Mouse (Mus musculus) layer of hippocampus, adult 18-20 months (tissue): ENCODE data around the gene Nubp2. TPM values are rescaled to one million over a fixed set of nuclear protein-coding genes. Genes with fewer than 3 reads are reported as not detected.

Experiments
- DNase-seq, 2 experiments: peaks; one replicate each; pipeline ENCODE4 v3.0.0; 2022; ENCODE audit warnings: low spot score in 2 of 2
- total RNA-seq, 2 experiments: library from RNA; stranded (reverse); gene quantifications; 2 replicates each; pipeline ENCODE4 v1.2.3; 2021

The Nubp2 gene
- total RNA-seq, 2 experiments from 2014 or later, result 32.3 to 33.5 TPM

DNA sequence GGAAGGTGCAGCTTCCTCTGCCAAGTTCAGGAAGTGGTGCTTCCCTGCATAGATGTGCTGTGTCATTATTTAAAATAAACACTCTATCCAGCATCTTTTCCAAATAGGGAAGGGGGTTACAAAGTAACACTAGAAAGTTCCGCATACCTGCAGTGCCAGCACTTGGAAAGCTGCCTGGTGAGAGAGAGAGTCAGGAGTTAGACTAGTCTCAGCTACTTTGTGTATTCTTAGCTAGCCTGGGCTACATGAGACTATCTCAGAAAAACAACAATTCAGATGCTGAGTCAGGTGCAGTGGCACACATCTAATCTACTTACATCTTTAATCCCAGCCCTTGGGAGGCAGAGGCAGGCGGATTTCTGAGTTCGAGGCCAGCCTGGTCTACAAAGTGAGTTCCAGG lies 24.4 kb downstream of the Nubp2 start:
- no peak for DNase-seq

DNA sequence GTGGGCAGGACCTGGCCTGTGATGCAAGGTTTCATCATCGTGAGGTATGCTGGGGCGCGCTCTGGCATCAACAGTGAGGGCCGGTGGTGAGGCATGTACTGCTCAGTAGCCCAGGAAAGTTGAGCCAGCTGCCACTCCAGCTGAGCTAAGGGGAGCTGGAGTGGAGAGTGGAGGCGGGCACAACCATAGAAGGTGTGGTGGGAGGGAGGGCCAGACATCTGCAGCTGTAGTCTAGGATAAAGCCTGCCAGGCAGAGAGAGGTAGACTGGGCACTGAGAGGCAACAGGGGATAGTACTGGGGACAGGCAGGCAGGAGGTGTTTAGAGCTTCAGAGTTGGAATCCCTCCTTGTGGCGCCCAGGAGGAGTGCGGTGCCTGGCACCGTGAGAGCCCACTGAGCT lies 26.1 kb downstream of the Nubp2 start:
- DNase-seq, result no peak

DNA sequence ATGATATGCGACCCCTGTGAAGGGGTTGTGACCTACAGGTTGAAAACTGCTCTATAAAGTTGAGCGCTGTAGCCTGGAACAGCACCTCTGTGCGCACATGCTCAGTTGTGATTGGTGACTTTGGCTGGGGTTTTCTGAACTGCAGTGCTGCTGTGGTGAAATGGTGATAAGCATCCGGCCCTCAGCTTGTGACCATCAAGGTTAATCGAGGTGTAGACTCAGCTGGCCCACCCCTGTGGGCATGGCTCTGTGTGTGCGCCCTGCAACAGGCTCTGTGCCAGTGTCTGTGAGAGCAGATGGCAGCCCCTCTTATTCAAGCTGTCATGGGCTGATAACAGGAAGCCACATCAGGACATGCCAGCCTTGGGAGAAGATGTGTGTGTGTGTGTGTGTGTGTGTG lies 27.2 kb downstream of the Nubp2 start:
- DNase-seq, result peak in 1 of 2 experiments; percentile 67

DNA sequence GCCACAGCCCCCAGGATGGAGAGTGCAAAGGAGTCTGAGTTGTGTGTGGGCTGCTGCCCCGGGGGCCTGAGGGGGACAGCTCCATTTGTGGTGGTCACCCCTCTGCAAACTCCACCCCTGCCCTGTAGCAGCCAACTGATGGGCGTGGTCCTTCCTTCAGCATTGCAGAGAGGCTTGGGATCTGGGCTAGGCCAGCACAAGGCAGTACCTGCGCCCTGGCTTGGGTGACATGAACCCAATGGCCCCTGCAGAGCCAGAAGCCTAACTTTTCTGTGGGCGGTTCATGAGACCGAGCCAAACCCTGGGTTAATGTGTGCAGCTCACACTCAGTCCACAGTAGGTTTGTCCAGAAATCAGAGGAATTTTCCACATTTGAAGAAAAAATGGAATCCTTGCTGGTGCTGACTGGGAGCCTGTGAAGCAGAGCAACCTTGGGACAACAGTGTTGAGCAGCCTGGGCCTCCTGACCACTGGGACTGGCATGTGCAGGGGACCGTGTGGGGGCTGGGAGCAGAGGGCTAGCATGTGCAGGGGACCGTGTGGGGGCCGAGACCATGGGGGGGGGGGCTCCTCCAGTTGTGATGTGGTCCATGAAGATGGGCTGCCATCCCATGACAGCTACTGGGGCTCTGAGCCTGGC lies 28.2 kb downstream of the Nubp2 start:
- DNase-seq, result no peak

DNA sequence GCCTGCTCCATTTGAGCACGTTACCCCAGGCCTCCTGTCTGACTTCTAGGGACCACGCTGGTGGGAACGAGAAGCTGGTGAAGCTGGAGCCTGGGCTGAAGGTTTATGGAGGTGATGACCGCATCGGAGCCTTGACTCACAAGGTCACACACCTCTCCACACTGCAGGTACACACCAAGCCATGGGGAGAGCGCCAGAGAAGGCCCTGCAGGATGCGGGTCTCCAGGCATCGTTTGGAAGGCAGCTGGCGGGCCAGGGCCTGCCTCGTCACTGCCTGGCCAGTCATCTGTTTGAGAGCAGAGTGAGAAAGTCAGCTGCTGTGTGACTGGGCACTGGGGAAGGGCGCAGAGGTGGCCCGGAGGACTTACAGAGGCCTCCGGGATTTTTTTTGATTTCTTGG lies 29.6 kb downstream of the Nubp2 start:
- DNase-seq, result no peak

DNA sequence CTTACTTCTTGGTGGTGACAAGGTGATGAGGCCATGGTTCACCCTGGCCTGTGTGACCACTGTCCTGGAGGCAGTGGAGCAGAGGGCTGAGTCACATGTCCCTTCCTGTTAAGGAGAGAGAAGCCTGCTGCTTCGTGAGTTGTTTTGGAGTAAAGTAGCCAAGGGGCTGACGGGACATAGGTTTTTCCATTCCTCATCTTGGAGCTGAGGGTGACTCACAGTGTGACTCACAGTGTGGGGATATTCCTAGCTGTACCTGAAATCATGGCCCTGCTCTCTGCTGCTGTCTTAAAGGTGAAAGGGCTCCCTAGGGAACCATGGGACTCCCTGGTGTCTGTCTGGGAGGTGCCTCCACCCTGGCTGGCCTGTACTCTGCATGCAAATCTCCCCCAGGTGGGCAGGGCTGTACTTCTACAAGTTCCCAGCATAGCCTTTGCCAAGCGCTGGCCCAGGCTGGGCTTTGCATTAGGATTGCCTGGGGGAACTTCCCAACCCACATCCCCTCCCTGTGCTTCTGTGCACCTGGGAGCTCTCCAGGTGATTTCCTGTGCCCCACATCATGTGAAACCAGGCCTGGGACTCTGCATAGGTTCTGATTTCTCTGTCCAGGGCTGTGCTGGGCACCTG lies 30.2 kb downstream of the Nubp2 start:
- no peak for DNase-seq

DNA sequence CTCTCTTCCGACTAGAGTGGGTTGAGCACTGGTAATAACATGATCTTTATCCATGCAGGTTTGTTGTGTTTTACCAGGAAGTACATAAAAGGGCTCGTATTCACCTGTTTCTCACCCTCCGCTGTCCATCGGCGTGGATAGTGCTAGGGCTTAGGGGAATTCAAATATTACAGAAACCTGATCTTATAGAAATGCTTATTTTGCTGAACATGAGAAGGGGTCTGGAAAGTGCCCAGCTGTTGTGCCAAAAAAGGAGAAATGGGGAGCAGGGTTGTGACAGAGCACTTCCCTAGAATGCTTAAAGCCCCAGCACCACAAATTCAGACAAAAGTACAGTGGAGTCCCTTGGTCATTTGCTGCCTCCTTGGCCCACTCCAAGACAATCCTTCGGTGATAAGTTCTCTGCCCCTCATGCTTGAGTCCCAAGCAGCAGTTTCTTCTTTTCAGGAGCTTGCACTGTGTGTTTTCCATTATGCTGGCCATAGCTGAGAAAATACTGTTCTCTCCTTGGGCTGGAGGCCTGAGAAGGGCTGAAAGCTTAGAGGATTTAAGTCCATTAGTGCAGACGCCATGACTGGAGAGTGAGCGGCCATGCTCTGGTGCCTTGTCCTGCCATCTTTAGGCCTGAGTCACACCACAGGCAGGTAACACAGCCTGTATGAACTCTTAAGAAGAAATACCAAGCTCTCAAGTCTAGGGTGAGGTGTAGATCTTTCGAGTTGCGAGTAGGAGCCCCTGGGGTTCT lies 34.6 kb downstream of the Nubp2 start:
- DNase-seq, result no peak

DNA sequence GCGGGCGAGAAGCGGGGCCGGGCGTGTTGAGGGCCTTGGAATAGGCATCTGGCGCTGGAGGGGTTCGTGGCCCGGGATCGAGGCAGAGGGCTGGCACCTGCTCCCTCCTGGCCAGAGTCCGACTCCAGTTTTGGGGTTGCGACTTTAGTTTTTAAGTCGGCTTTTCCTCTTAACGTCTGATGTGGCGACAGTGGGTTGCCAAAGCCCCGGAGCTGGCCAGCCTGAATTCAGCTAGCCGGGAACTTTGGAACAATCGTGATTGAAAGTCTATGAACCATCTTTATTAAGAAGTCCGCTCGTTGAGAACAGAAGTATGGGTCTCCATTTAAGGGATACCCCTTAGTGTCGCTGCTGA lies 35.4 kb downstream of the Nubp2 start:
- no peak for DNase-seq

DNA sequence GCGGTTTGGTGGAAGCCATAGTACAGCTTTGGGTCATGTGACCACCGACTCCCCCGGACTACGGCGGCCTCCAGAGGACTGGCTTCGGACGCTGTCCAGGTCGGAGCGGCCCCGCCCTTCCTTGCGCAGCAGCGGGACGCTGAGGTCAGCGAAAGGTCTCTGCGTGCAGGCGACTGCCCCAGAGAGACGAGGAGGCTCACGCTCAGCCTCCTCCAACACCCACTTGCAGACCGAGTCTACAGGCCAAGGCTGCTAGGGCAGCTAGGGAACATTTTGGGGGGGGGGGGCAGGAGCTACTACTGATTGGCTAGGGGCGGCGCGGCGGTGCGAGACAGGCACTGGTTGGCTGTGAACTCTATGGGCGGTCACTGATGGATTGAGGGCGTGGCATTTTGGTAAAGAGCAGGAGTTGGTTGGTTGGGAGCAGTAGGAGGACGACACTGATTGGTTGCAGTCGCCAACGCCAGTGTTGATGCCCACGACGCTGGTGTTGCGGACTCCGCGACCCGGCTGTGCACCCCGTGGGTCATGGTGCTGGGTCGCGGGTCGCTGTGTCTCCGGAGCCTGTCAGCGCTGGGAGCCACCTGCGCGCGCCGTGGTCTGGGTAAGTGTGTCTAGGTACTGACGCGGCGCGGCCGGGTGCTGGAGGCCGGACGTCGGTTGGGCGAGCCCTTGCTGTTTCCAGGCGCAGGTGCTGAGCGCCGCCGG lies 35.9 kb downstream of the Nubp2 start, which contains the start of gene Fahd1:
Gene Fahd1, minus strand, starts transcription at position 300 of the 708 bp plus-strand sequence.
- DNase-seq, result peak; percentile 95 to 98

DNA sequence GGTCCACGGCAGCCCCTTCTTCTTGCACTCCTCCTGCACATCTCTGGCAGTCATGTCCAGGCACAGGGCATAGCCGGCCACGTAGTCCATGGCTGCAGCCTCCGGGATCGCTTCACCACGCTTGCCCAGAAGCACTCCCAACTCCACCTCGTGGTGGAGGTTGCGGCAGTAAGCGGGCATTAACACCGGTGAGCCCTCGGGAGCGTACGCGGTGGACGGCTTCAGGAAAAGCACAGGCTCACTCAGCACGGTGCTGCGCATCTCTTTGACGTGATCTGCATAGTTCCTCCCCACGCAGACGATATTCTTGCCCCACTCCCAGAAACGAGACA lies 36.5 kb downstream of the Nubp2 start:
- no peak for DNase-seq

DNA sequence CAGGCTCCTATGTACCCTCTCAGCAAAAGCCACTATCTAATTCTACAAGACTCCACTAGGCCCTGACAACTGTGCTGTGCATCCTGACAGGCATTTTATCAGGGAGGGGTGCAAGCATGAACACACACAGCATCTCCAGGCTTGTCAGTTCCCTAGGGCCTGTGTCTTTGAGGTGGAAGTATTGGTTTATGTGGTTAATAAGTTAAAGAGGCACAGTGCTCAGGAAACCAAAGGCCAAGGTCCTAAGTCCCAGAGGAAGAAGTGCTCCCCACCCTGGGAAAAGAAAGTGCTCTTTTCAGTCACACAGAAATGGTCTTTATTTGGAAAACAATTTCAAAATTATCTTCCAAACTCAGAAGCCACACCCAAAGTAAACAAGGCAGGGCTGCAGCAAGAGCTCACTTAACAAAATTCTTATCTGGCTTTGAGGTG lies 37.5 kb downstream of the Nubp2 start:
- no peak for DNase-seq

DNA sequence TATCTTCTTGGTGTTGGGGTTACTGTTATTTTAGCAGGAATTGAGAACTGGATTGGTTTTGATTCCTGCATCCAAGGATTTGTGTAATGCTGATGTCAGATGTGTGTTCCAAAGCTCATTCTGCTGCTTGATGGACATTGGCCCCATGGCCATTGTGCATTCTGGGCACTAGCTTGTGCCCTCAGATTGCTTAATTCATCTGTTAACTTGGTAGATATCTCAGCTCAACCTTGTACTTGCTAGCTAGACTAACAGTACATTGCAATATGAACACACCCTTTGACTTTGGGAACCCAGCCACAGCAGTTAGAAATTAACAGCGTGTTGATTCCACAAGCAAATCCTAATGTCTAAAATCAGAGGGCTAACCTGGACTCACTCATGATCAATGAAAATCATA lies 38.8 kb downstream of the Nubp2 start:
- no peak for DNase-seq

DNA sequence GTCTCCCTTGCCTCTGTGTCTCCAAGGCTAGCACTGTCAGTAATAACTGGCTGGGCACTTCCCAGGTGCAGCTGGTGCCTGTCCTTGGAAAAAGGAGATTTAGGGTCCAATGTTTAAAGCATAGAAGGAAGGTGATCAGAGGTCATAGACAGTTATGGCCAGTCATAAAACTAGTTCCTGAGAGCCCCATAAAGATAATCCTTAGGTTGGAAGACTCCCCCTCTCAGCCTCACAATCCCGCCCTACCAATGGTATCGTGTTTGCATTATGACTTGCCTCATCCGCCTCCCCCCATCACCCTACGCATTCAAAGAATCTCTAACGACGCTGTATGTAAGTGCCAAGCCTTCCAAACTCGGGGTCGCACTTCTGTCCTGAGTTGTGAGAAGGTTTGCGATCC lies 41.6 kb downstream of the Nubp2 start:
- DNase-seq, result no peak

DNA sequence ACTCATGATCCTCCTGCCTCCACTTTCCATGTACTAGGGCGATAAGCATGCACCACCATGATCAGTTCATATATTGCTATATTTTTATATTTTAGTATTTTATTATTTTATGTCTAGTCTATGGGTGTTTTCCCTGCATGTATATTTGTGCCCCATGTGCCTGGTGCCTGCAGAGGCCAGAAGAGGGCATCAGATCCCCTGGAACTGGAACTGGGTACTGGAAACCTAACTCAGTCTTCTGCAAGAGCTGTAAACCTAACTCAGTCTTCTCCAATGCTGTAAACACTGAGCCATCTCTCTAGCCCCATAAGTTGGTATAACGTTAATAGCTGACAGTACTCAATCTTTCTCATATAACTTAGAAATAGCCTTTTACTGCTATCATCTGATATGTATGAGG lies 43.5 kb downstream of the Nubp2 start:
- no peak for DNase-seq

DNA sequence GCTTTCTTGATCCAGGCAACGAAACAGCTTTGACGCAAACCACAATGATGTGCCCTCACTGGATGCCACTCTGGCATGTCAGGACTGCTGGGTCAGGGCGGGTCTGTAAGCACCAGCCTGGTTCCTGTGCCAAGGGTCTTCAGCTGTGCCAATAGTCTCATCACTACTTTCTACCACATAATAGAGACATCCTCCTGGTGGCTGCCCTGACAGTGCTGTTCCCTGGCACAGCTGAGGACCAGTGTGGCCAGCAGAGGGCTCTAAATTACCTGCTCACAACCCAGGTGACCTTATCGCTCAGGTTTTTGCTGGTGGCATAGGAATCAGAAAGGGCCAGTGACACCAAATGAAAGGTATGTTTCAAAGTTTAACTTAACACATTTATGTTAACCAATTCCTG lies 45.0 kb downstream of the Nubp2 start:
- no peak for DNase-seq

DNA sequence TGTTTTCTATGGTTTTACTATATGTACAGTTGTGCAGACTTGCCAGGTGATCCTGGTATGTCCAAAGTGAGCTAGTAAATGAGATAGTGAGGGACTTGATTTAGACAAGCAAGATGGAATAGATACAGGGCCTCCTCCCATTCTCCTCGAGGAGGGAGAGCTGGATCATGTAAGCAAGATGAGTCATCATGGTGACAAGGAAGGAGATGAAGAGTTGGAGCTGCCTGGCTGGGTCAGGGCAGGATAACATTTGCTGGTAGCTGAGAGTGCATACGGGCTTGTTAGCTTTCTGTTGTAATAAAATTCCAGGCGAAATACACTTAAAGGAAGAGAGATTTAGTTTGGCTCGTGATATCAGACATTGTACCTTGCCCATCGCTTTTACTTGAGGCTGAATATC lies 45.8 kb downstream of the Nubp2 start:
- DNase-seq, result no peak

DNA sequence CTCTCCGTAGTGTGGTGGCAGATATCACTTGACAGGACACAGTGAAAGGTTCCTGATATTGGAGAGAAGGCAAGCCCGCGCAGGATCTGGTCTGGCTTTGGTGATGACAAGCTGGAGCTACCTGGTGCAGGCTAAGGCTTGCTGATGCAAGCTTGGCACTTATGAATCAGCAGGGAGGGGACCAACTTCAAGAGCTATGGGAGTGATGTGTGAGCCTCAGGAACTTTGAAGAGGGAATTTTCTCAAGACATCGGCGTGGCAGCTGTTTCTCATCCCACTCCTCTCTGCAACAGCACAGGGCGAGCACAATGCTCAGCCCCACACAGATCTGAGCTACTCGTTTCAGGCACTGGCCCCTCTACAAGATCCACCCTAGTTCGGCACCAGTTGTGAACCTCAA lies 46.3 kb downstream of the Nubp2 start, which contains the start of gene Hagh:
Gene Hagh, plus strand, starts transcription at position 302 of the 400 bp plus-strand sequence.
- DNase-seq, result no peak

Other genes with a start within 250 kb of the Nubp2 start
- 10 to 100 TPM; 39.7 to 41.0 TPM for gene Slc9a3r2, start 236.0 kb downstream of the Nubp2 start, total RNA-seq
- gene Npw, start 227.9 kb downstream of the Nubp2 start, total RNA-seq, result 1 to 10 TPM; 1.3 to 2.0 TPM
- gene Zfp598, start 216.7 kb downstream of the Nubp2 start, total RNA-seq, result 10 to 100 TPM; 39.6 to 42.8 TPM
- gene Syngr3, start 196.4 kb downstream of the Nubp2 start, total RNA-seq, result 100 to 1,000 TPM; 159 to 169 TPM
- 10 to 100 TPM; 18.8 to 23.1 TPM for gene Gfer, start 190.2 kb downstream of the Nubp2 start, total RNA-seq
- gene Noxo1, start 190.1 kb downstream of the Nubp2 start, total RNA-seq, result 1 to 10 TPM; 3.2 to 3.7 TPM
- 10 to 100 TPM; 31.7 to 32.5 TPM for gene Tbl3, start 178.7 kb downstream of the Nubp2 start, total RNA-seq
- under 1 TPM in 1 of 2 experiments, not detected in 1; 0.27 TPM for gene Rnf151, start 168.3 kb downstream of the Nubp2 start, total RNA-seq
- gene Rps2, start 168.2 kb downstream of the Nubp2 start, total RNA-seq, result 100 to 1,000 TPM; 318 to 320 TPM
- 100 to 1,000 TPM; 226 to 238 TPM for gene Ndufb10, start 161.9 kb downstream of the Nubp2 start, total RNA-seq
- gene Rpl3l, start 158.5 kb downstream of the Nubp2 start, total RNA-seq, result under 1 TPM; 0.27 to 0.43 TPM
- gene Msrb1, start 149.7 kb downstream of the Nubp2 start, total RNA-seq, result 10 to 100 TPM; 41.3 to 45.5 TPM
- under 1 TPM; 0.35 to 0.38 TPM for gene Hs3st6, start 133.4 kb downstream of the Nubp2 start, total RNA-seq
- not detected for gene Meiob, start 82.1 kb downstream of the Nubp2 start, total RNA-seq
- gene Hagh, start 46.2 kb downstream of the Nubp2 start, total RNA-seq, result 100 to 1,000 TPM; 129 TPM
- 10 to 100 TPM; 21.4 to 21.7 TPM for gene Fahd1, start 36.0 kb downstream of the Nubp2 start, total RNA-seq
- not detected for gene Igfals, start 20.4 kb downstream of the Nubp2 start, total RNA-seq
- 10 to 100 TPM; 47.5 to 48.3 TPM for gene Spsb3, start 294 bp upstream of the Nubp2 start, total RNA-seq
- 10 to 100 TPM; 52.0 to 53.1 TPM for gene Eme2, start 8.7 kb upstream of the Nubp2 start, total RNA-seq
- gene Mrps34, start 8.8 kb upstream of the Nubp2 start, total RNA-seq, result 10 to 100 TPM; 75.4 to 78.6 TPM
- gene Nme3, start 10.2 kb upstream of the Nubp2 start, total RNA-seq, result 10 to 100 TPM; 60.7 to 61.2 TPM
- gene Mapk8ip3, start 50.6 kb upstream of the Nubp2 start, total RNA-seq, result 100 to 1,000 TPM; 388 to 404 TPM
- 1 to 10 TPM; 5.9 to 6.4 TPM for gene Jpt2, start 74.3 kb upstream of the Nubp2 start, total RNA-seq
- gene Cramp1l, start 129.4 kb upstream of the Nubp2 start, total RNA-seq, result 10 to 100 TPM; 27.2 to 27.8 TPM
- 10 to 100 TPM; 21.2 to 23.2 TPM for gene Ift140, start 129.7 kb upstream of the Nubp2 start, total RNA-seq
- 1 to 10 TPM; 7.4 to 9.2 TPM for gene Tmem204, start 197.2 kb upstream of the Nubp2 start, total RNA-seq
- gene Telo2, start 229.6 kb upstream of the Nubp2 start, total RNA-seq, result 10 to 100 TPM; 29.9 to 35.3 TPM
- gene Ptx4, start 234.4 kb upstream of the Nubp2 start, total RNA-seq, result 1 to 10 TPM; 2.0 to 2.6 TPM
- 10 to 100 TPM; 50.9 to 54.0 TPM for gene Clcn7, start 247.0 kb upstream of the Nubp2 start, total RNA-seq